Mouse (Mus musculus) left cerebral cortex, adult 6 months (tissue): ENCODE measurements around the gene Scgb2b12. TPM values are rescaled to one million over a fixed set of nuclear protein-coding genes. Genes with fewer than 3 reads are reported as not detected.

ENCODE experiments used
- long read RNA-seq, 2 experiments: library from polyadenylated mRNA; unstranded; transcript quantifications; one replicate each; pipeline ENCODE4 v2.0.0; 2019 to 2020
- polyA plus RNA-seq: library from polyadenylated mRNA; unstranded; fragments of <200 nt; fragmentation: Nextera tagmentation; gene quantifications from 2 replicates; pipeline ENCODE4 v1.2.3, GENCODE M21; 2021

The Scgb2b12 gene
- not detected in 2 replicates for polyA plus RNA-seq
- long read RNA-seq, experiment 1 = 0 reads
- long read RNA-seq, experiment 2 = 0 reads

DNA sequence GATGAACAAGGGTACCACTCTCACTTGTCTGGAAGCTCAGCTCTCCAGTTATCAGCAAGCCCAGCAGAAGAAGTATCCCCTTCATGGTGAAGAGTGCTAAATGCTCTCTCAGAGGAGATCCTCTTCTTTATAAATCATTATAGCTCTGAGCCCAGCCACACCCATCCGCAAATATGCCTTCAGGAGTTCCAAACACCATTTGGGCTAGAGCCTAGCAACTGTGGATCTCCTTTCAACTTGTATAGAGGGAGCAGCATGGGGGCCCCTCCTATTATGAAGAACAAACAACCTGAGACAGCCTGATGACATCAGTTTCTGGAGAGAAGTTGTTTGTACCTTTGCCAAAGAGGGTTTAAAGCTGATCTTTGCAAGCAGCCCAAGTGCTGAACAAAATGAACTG, at the start of gene Scgb2b12:
Scgb2b12 (minus strand) TSS at position 101 of the 400 bp plus-strand sequence.

DNA sequence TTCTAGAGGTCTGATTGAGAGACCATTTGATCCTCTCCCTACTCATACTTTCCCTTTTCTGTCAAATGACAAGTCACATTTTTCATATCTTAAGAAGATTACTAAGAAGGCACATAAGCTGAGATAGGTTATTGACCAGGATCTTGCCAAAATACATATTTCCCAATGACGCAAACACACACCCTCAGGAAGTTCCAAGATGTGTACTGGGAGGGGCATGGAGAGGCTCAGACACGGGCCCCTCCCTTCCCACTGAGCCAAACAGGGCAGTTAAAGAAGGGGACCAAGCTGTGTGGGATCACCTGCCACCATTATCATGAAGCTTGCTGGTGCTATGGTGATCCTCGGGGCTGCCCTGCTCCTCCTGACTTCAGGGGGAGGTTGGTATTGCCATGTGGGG, 6.8 kb upstream of the Scgb2b12 start, which contains the start of gene Scgb1b12:
Scgb1b12 (plus strand) TSS at position 301 of the 400 bp plus-strand sequence.

Other genes with a start within 250 kb of the Scgb2b12 start
- not detected in 2 replicates for gene Scgb1b10, start 226.4 kb downstream of the Scgb2b12 start, polyA plus RNA-seq
- not detected in 2 replicates for gene Scgb2b11, start 116.1 kb downstream of the Scgb2b12 start, polyA plus RNA-seq
- gene Scgb1b11, start 104.4 kb downstream of the Scgb2b12 start, polyA plus RNA-seq = not detected in 2 replicates
- gene Scgb1b12, start 6.9 kb upstream of the Scgb2b12 start, polyA plus RNA-seq = not detected in 2 replicates
- gene Scgb1b29, start 114.3 kb upstream of the Scgb2b12 start, polyA plus RNA-seq = not detected in 2 replicates